Mouse (Mus musculus): ENCODE measurements at regions not wholly inside any gene's neighbourhood (a gene's known extent, or its start where the extent isn't known, plus 50 kb on each side); places are given as distances from the start of the nearest gene placed in this dataset.
"Not testable (repeated sequence)": the region's sequence is repeated elsewhere in the genome, so short reads cannot be mapped to it uniquely, and the experiment has no call there.

GRCm38 (mm10) chr8:37048912-37049692 lies 55.7 kb downstream of the AI429214 start:
- no peak overlapping the region for H3K4me3 ChIP-seq (replicated peaks)
- no peaks in the 10 kb centered on the region for H3K9me3 ChIP-seq (replicated peaks)
- ATAC-seq (ENCODE audit: insufficient number of reproducible peaks, low FRiP score, low TSS enrichment, low read depth): no peak
- 78% methylated on average over 5 of the region's 5 CpGs for WGBS
- no peak overlapping the region for H3K9ac ChIP-seq
- no peaks in the 10 kb centered on the region for H3K27me3 ChIP-seq
- no peak overlapping the region; the same call in 1 of the 2 replicates for H3K27ac ChIP-seq (replicated peaks)
- no peaks in the 10 kb centered on the region for H3K36me3 ChIP-seq
- no peak overlapping the region for H3K4me2 ChIP-seq (replicated peaks)
- peaks cover 3% of the 10 kb centered on the region; the same call in 1 of the 2 replicates for H3K4me1 ChIP-seq

GRCm38 (mm10) chr8:37049969-37050683 lies 56.7 kb downstream of the AI429214 start:
- no peaks in the 10 kb centered on the region for H3K9me3 ChIP-seq (replicated peaks)
- ATAC-seq (ENCODE audit: insufficient number of reproducible peaks, low FRiP score, low TSS enrichment, low read depth): no peak
- H3K4me3 ChIP-seq (replicated peaks): no peak overlapping the region
- H3K9ac ChIP-seq: no peak overlapping the region
- whole genome bisulfite sequencing: 57% methylated on average over 6 of the region's 6 CpGs
- no peaks in the 10 kb centered on the region for H3K36me3 ChIP-seq
- H3K27ac ChIP-seq (replicated peaks): no peak overlapping the region
- H3K27me3 ChIP-seq: no peaks in the 10 kb centered on the region
- H3K4me1 ChIP-seq: peaks cover 3% of the 10 kb centered on the region; the same call in 1 of the 2 replicates
- no peak overlapping the region for H3K4me2 ChIP-seq (replicated peaks)

DNA sequence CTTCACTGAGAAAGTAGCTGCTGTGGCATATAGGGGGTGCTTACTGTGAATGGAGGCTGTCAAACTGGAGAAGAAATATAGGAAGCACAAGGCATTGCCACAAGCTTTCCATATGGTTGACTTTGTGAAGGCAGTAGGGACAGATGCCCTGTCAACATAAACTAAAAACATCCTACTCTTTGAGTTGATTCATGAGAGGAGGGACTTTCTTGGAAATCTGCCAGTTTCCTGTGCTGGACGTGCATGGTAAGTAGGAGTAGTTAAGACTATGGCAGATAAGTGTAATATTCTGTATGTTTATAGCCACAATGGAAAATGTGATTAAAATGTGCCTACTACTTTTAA lies 57.3 kb downstream of the AI429214 start:
- Histone ChIP-seq H3K4me2 (replicated peaks) (no peak overlapping the region), H3K4me1 (peaks cover 3% of the 10 kb centered on the region; the same call in 1 of the 2 replicates), H3K9me3 (replicated peaks) (no peaks in the 10 kb centered on the region), H3K36me3 (no peaks in the 10 kb centered on the region), H3K4me3 (replicated peaks) (no peak overlapping the region), H3K27ac (replicated peaks) (no peak overlapping the region), H3K9ac (no peak overlapping the region), H3K27me3 (no peaks in the 10 kb centered on the region)
- ATAC-seq (ENCODE audit: insufficient number of reproducible peaks, low FRiP score, low TSS enrichment, low read depth): no peak
- 14% methylated on average over 1 of the region's 1 CpGs for whole genome bisulfite sequencing

DNA sequence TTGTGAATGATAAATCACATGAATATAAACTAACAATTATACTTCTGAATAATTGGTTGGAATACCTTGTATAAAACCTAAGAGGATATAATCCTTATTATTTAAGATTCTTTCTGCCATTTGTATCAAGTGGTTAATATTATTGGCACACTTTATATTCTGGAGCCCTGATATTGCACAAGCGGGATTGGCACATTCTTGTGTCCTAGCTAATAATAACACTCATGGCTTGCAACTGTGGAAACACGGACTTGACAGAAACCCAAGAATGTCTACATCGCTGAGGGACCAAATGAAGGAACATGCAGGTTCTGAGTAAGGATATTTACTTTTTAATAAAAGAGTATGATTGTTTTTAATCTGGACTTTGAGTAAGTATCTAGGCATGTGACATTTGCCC lies 63.0 kb downstream of the AI429214 start:
- Histone ChIP-seq H3K4me1 (no peaks in the 10 kb centered on the region), H3K27ac (replicated peaks) (no peak overlapping the region), H3K4me3 (replicated peaks) (no peak overlapping the region), H3K9me3 (replicated peaks) (no peaks in the 10 kb centered on the region), H3K36me3 (no peaks in the 10 kb centered on the region), H3K27me3 (no peaks in the 10 kb centered on the region), H3K9ac (no peak overlapping the region), H3K4me2 (replicated peaks) (no peak overlapping the region)
- no peak for ATAC-seq (ENCODE audit: insufficient number of reproducible peaks, low FRiP score, low TSS enrichment, low read depth)
- WGBS: 66% methylated on average over 3 of the region's 3 CpGs

DNA sequence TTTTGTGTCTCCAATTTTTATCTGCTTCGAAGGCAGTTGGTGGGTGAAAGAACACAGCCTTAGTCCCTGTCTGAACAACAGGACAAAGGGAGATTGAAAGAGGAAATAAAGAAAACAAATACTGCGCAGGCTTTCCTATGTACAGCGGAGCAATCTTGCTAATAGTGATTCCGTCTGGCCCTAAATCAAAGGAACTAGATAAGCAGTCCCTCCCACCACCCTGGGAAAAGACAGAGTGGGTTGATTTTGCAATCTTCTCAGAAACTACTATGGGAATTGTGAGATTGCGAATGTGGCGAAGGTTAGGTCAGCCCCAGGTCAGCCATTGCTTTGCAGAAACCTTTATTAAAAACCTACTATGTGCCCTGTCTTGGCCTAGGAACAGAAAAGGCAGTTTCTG lies 65.0 kb downstream of the AI429214 start:
- Histone ChIP-seq H3K27ac (replicated peaks) (no peak overlapping the region), H3K9ac (no peak overlapping the region), H3K36me3 (no peaks in the 10 kb centered on the region), H3K4me2 (replicated peaks) (no peak overlapping the region), H3K4me3 (replicated peaks) (no peak overlapping the region), H3K9me3 (replicated peaks) (no peaks in the 10 kb centered on the region), H3K27me3 (no peaks in the 10 kb centered on the region), H3K4me1 (0 out of 2 replicates have a peak, but pooled peaks cover 3% of the 10 kb centered on the region)
- WGBS: 83% methylated on average over 6 of the region's 6 CpGs
- no peak for ATAC-seq (ENCODE audit: insufficient number of reproducible peaks, low FRiP score, low TSS enrichment, low read depth)

GRCm38 (mm10) chr8:37062012-37062944 lies 68.9 kb downstream of the AI429214 start:
- H3K4me3 ChIP-seq (replicated peaks): no peak overlapping the region
- 25% methylated on average over 13 of the region's 13 CpGs for WGBS

DNA sequence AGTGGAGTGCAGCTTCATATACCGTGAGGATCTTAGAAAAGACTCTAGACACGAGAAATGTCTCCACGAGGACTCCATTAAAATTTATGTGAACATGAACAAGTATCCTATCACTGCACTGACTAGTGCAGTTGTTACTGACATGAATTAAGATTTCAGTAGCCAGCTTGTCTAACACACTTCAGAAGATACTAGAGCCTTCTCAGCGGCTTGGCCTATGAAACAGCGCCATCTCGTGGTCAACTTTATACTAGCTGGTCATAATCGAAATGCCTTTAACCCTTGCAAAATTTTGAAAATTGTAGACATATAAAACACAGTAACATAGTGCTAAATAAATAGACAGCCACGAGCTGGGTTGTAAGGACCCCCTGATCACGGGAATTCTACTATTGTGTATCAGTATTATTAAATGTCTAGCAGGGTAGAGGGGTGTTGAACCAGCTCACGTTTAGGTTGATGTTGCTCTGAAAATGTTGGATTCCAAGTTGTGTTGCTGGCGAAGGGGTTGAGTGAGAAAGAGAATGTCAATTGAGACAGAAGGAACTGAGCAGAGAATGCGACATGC lies 70.4 kb downstream of the AI429214 start:
- 0 out of 2 replicates have a peak, but pooled peaks cover 3% of the 10 kb centered on the region for H3K4me1 ChIP-seq
- H3K9ac ChIP-seq: no peak overlapping the region
- no peak overlapping the region for H3K27ac ChIP-seq (replicated peaks)
- no peaks in the 10 kb centered on the region for H3K9me3 ChIP-seq (replicated peaks)
- ATAC-seq (ENCODE audit: insufficient number of reproducible peaks, low FRiP score, low TSS enrichment, low read depth): no peak
- no peaks in the 10 kb centered on the region for H3K36me3 ChIP-seq
- WGBS: 18% methylated on average over 12 of the region's 12 CpGs
- H3K4me3 ChIP-seq (replicated peaks): no peak overlapping the region
- no peaks in the 10 kb centered on the region for H3K27me3 ChIP-seq
- H3K4me2 ChIP-seq (replicated peaks): no peak overlapping the region

More at GRCm38 (mm10) chr8:37062012-37062944, 68.9 kb downstream of the AI429214 start:
- no peak overlapping the region for H3K9ac ChIP-seq
- H3K4me2 ChIP-seq (replicated peaks): no peak overlapping the region
- no peak overlapping the region for H3K27ac ChIP-seq (replicated peaks)
- H3K36me3 ChIP-seq: no peaks in the 10 kb centered on the region
- no peaks in the 10 kb centered on the region for H3K9me3 ChIP-seq (replicated peaks)
- H3K27me3 ChIP-seq: no peaks in the 10 kb centered on the region
- H3K4me1 ChIP-seq: 0 out of 2 replicates have a peak, but pooled peaks cover 3% of the 10 kb centered on the region
- ATAC-seq (ENCODE audit: insufficient number of reproducible peaks, low FRiP score, low TSS enrichment, low read depth): peak; percentile 67

GRCm38 (mm10) chr8:37072905-37073304 lies 79.5 kb downstream of the AI429214 start:
- Histone ChIP-seq H3K27me3 (no peaks in the 10 kb centered on the region), H3K27ac (replicated peaks) (no peak overlapping the region), H3K36me3 (no peaks in the 10 kb centered on the region), H3K4me3 (replicated peaks) (no peak overlapping the region), H3K4me2 (replicated peaks) (no peak overlapping the region), H3K9ac (no peak overlapping the region), H3K4me1 (no peaks in the 10 kb centered on the region), H3K9me3 (replicated peaks) (no peaks in the 10 kb centered on the region)
- no peak for ATAC-seq (ENCODE audit: insufficient number of reproducible peaks, low FRiP score, low TSS enrichment, low read depth)
- WGBS: 17% methylated on average over 2 of the region's 2 CpGs

- H3K27me3 ChIP-seq: no peaks in the 10 kb centered on the region
- H3K4me3 ChIP-seq (replicated peaks): no peak overlapping the region
- no peaks in the 10 kb centered on the region for H3K9me3 ChIP-seq (replicated peaks)
- no peak overlapping the region for H3K9ac ChIP-seq
- H3K27ac ChIP-seq (replicated peaks): no peak overlapping the region
- no peak for ATAC-seq (ENCODE audit: insufficient number of reproducible peaks, low FRiP score, low TSS enrichment, low read depth)
- H3K36me3 ChIP-seq: no peaks in the 10 kb centered on the region
- H3K4me2 ChIP-seq (replicated peaks): no peak overlapping the region
- 72% methylated on average over 2 of the region's 2 CpGs for WGBS
- no peaks in the 10 kb centered on the region for H3K4me1 ChIP-seq
Measured at GRCm38 (mm10) chr8:37099727-37100126, 106.3 kb downstream of the AI429214 start.

DNA sequence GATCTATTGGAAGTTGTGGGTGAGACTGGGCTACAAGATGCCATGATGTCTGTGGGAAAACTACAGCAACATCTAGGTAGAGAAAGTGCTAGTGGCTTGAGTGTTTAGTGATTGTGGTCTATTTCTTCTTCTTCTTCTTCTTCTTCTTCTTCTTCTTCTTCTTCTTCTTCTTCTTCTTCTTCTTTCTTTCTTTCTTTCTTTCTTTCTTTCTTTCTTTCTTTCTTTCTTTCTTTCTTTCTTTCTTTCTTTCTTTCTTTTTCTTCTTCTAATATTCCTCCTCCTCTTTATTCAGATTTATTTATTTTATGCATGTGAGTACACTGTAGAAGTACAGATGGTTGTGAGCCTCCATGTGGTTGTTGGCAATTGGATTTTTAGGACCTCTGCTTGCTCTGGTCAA lies 119.0 kb downstream of the AI429214 start:
- not testable (repeated sequence) for ATAC-seq (ENCODE audit: insufficient number of reproducible peaks, low FRiP score, low TSS enrichment, low read depth)

GRCm38 (mm10) chr8:37125834-37126233 lies 132.4 kb downstream of the AI429214 start:
- Histone ChIP-seq H3K9ac (no peak overlapping the region), H3K4me1 (no peaks in the 10 kb centered on the region), H3K4me2 (replicated peaks) (no peak overlapping the region), H3K36me3 (no peaks in the 10 kb centered on the region), H3K27me3 (no peaks in the 10 kb centered on the region), H3K9me3 (replicated peaks) (no peaks in the 10 kb centered on the region), H3K4me3 (replicated peaks) (no peak overlapping the region), H3K27ac (replicated peaks) (no peak overlapping the region)
- ATAC-seq (ENCODE audit: insufficient number of reproducible peaks, low FRiP score, low TSS enrichment, low read depth): no peak

More for the DNA sequence above, 119.0 kb downstream of the AI429214 start:
- H3K36me3 ChIP-seq; H3K4me2 ChIP-seq (replicated peaks); H3K9ac ChIP-seq; H3K9me3 ChIP-seq (replicated peaks); H3K27me3 ChIP-seq; H3K4me3 ChIP-seq (replicated peaks); H3K4me1 ChIP-seq; H3K27ac ChIP-seq (replicated peaks): not testable (repeated sequence)

All from embryonic facial prominence, embryonic 15.5 days (tissue).